Mouse (Mus musculus): ENCODE data around the gene Peli2. TPM values are rescaled to one million over a fixed set of nuclear protein-coding genes. Genes with fewer than 3 reads are reported as not detected.

Peli2 gene
- polyA plus RNA-seq (2014; fragmentation: Illumina TruSeq; extraction: RNeasy Lipid Tissue Mini Kit (QIAGEN cat#74804); ENCODE audit: low read depth, low replicate concordance): 13.7 TPM

DNA sequence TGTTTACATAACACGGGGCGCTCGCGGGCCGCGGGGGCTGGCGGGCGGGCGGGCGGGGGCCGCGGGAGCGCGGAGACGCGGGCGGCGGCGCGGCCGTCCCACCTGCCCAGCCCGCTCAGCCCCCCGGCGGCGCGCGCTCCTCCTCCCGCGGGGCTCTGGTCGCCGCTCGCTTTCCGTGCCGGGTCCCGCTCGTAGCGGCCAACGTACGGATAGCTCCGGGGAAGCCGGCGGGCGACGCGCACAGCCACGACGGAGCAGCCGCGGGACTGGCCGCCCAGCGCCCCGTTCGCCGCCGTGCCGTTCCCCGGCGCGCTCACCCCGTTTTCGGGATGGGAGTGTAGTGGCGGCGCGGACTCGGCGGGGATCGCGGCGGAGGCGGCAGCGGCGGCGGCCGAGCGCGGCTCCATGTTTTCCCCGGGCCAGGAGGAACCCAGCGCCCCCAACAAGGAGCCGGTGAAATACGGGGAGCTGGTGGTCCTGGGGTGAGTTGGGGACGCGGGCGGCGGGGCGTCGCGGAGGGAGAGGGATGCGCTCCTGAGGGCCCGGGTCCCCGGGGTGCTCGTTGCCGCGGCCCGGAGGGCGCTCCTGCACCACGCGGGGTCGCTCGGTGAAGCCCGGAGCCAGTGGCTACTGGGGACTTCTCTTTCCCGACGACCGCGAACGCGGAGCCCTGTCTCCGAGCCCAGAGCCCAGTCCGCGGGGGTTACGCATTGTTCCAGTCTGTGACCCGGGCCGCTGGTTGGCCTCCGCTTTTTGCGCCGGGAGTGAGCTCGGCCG lies at the start of gene Peli2:
Gene Peli2 (plus strand): TSS at position 72 of the 777 bp plus-strand sequence.

Measured in testis, adult 10 weeks (tissue).